Mouse (Mus musculus) liver, postnatal 0 days (tissue): ENCODE results near the gene Rere.

Experiments used
- CTCF ChIP-seq: sonication (generic); IDR thresholded peaks from 2 replicates; pipeline ENCODE4 v1.5.1; 2016; ENCODE audit warnings: antibody characterized with exemption, low read depth
- EP300 ChIP-seq: IDR thresholded peaks from 2 replicates; pipeline ENCODE4 v1.6.1; 2016; ENCODE audit warnings: antibody characterized with exemption, low read depth, mild to moderate bottlenecking

- TF ChIP-seq CTCF = no peak
- TF ChIP-seq EP300 = no peak
These were observed 5.5 kb downstream of the Rere start for GRCm38 (mm10) chr4:150286980-150287379.
